Mouse (Mus musculus) E14TG2a.4 (cell line): Measurements from ENCODE around the gene Nrk.
A peak's percentile ranks its signal among the peaks of the same experiment; 100 is the strongest.

ENCODE experiments used
- CTCF ChIP-seq: conservative IDR thresholded peaks from 2 replicates; pipeline ENCODE4 v1.5.1; 2014; ENCODE audit warnings: low read length
- NANOG ChIP-seq: IDR thresholded peaks from 2 replicates; pipeline ENCODE4 v1.6.1; 2014; ENCODE audit warnings: borderline replicate concordance, low read length, mixed read lengths

DNA sequence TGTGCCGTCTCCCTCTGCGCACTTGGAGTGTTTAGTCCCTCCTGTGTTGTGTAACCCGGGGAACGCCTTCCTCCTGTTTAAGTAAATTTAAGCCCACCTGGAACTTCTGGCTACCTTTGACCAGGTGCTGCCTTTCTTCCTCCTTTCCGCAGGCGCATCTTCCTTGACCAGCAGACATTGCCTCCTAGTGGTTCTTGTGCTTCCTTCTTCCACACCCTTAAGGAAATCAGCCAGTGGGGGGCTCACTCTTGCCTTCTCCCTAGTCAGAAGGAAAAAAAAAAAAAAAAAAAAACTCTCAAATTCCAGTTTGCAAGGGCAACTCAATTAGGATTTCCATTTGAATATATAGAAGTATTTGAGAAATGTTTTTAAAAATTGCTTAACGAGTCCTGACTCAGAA is 4.8 kb downstream of the Nrk start:
- TF ChIP-seq CTCF, result peak; percentile 23; the same call in 1 of the 2 replicates
- no peak for TF ChIP-seq NANOG
